Mouse (Mus musculus) G1E (cell line): ENCODE results near the gene Kbtbd12.

Source experiments
- CTCF ChIP-seq: IDR thresholded peaks from 2 replicates; pipeline ENCODE4 v1.5.1; 2012; ENCODE audit warnings: low read depth, low read length, inconsistent platforms, mixed read lengths
- GATA1 ChIP-seq: IDR thresholded peaks from 2 replicates; pipeline ENCODE4 v1.6.1; 2012; ENCODE audit warnings: borderline replicate concordance, low read length, inconsistent platforms, mixed read lengths
- GATA2 ChIP-seq: IDR thresholded peaks from 2 replicates; pipeline ENCODE4 v1.6.1; 2012; ENCODE audit warnings: low read depth, low read length, inconsistent platforms, borderline replicate concordance
- POLR2AphosphoS5 ChIP-seq: IDR thresholded peaks from 2 replicates; pipeline ENCODE4 v1.6.1; 2012; ENCODE audit warnings: low read depth, low read length, inconsistent platforms; ENCODE audit not compliant: insufficient replicate concordance
- TAL1 ChIP-seq: conservative IDR thresholded peaks from 2 replicates; pipeline ENCODE4 v1.6.1; 2012; ENCODE audit warnings: low read depth, low read length, inconsistent platforms, mixed read lengths

- no peak for TF ChIP-seq TAL1
- TF ChIP-seq CTCF: no peak
- no peak for TF ChIP-seq GATA1
- TF ChIP-seq POLR2AphosphoS5: no peak
- no peak for TF ChIP-seq GATA2
These were observed 92.4 kb downstream of the Kbtbd12 start for GRCm38 (mm10) chr6:88545397-88545790.
